25 mouse cellular contexts compared by ENCODE assay signal in genomic region chr12:118068785-118069184, GRCm38 (mm10).
"Had no signal": no experiment of that assay in that cellular context is flagged by ENCODE, and none has a peak within 500 bp of the region (broad histone marks: within the 10 kb centered on the region; RNA-seq: fewer than 3 reads in every experiment).

No protein-coding gene starts in this region.

- DNase-seq: gastrocnemius, adult 2 months; gastrocnemius, postnatal 10 days; gastrocnemius, postnatal 25 days; heart, adult 2 months; heart, postnatal 14 days; heart, postnatal 36 days; kidney, adult 18-20 months; kidney, adult 8-10 months; kidney, postnatal 25 days; kidney, postnatal 4 days; liver; liver, embryonic 13.5 days had no signal

- ATAC-seq: hindbrain, embryonic 16.5 days; inflammation-experienced regulatory T-cells, adult 6 months; intestine, embryonic 15.5 days; intestine, postnatal 0 days had no signal

- H3K4me3 ChIP-seq: gastrocnemius, adult 2 months; heart, adult 2 months; heart, embryonic 13.5 days; heart, embryonic 15.5 days; hindbrain, embryonic 10.5 days; hindbrain, embryonic 12.5 days; intestine, embryonic 15.5 days; left cerebral cortex, adult 2 months; limb, embryonic 10.5 days; limb, embryonic 12.5 days; liver, embryonic 13.5 days; liver, embryonic 15.5 days had no signal

- H3K4me1 ChIP-seq: heart, embryonic 13.5 days; heart, embryonic 15.5 days; hindbrain, embryonic 10.5 days; hindbrain, embryonic 12.5 days; intestine, embryonic 15.5 days; limb, embryonic 10.5 days; limb, embryonic 12.5 days; liver, embryonic 13.5 days; liver, embryonic 15.5 days had no signal

- H3K27me3 ChIP-seq: heart, embryonic 13.5 days; heart, embryonic 15.5 days; hindbrain, embryonic 12.5 days; intestine, embryonic 15.5 days; limb, embryonic 12.5 days; liver, embryonic 13.5 days; liver, embryonic 15.5 days had no signal

- H3K27ac ChIP-seq: gastrocnemius, adult 2 months; heart, adult 2 months; heart, embryonic 13.5 days; heart, embryonic 15.5 days; hindbrain, embryonic 10.5 days; hindbrain, embryonic 12.5 days; hindbrain, embryonic 14.5 days; intestine, embryonic 15.5 days; left cerebral cortex, adult 2 months; limb, embryonic 10.5 days; limb, embryonic 12.5 days; liver, embryonic 13.5 days; liver, embryonic 15.5 days had no signal
